Mouse (Mus musculus): ENCODE data around the gene Prkch. TPM values are rescaled to one million over a fixed set of nuclear protein-coding genes. Genes with fewer than 3 reads are reported as not detected.

Prkch gene
- total RNA-seq, 4 experiments from 2014 or later, result 11.8 to 20.1 (median 17.1) TPM

- no peak for DNase-seq
Measured at GRCm38 (mm10) chr12:73802379-73803057, 217.9 kb downstream of the Prkch start.

GRCm38 (mm10) chr12:73803946-73804345, 219.3 kb downstream of the Prkch start:
- no peak for DNase-seq

GRCm38 (mm10) chr12:73805541-73805940, 220.9 kb downstream of the Prkch start:
- no peak for DNase-seq

- DNase-seq, result no peak
Measured at GRCm38 (mm10) chr12:73806003-73806402, 221.4 kb downstream of the Prkch start.

GRCm38 (mm10) chr12:73807228-73807627, 222.6 kb downstream of the Prkch start:
- DNase-seq, result no peak

- peak; percentile 91 for DNase-seq
Measured at GRCm38 (mm10) chr12:73810041-73810795, 225.6 kb downstream of the Prkch start.

GRCm38 (mm10) chr12:73810903-73811302, 226.3 kb downstream of the Prkch start:
- no peak for DNase-seq

- DNase-seq, result no peak
Measured at GRCm38 (mm10) chr12:73812198-73812597, 227.6 kb downstream of the Prkch start.

- no peak for DNase-seq
Measured at GRCm38 (mm10) chr12:73813016-73813900, 228.7 kb downstream of the Prkch start.

GRCm38 (mm10) chr12:73814056-73814735, 229.6 kb downstream of the Prkch start:
- no peak for DNase-seq

GRCm38 (mm10) chr12:73814897-73815296, 230.3 kb downstream of the Prkch start:
- no peak for DNase-seq

GRCm38 (mm10) chr12:73815463-73815862, 230.9 kb downstream of the Prkch start:
- no peak for DNase-seq

GRCm38 (mm10) chr12:73815892-73816291, 231.3 kb downstream of the Prkch start:
- no peak for DNase-seq

GRCm38 (mm10) chr12:73816866-73817265, 232.3 kb downstream of the Prkch start:
- DNase-seq, result no peak

- DNase-seq, result no peak
Measured at GRCm38 (mm10) chr12:73818801-73819200, 234.2 kb downstream of the Prkch start.

- DNase-seq, result no peak
Measured at GRCm38 (mm10) chr12:73821176-73821575, 236.6 kb downstream of the Prkch start.

- no peak for DNase-seq
Measured at GRCm38 (mm10) chr12:73822331-73822730, 237.7 kb downstream of the Prkch start.

GRCm38 (mm10) chr12:73824828-73825227, 240.2 kb downstream of the Prkch start:
- DNase-seq, result no peak

Measured in adrenal gland, adult 8-10 months (tissue).